Mouse (Mus musculus) gastrocnemius, adult 18-20 months (tissue): Measurements from ENCODE around the gene 1700023F06Rik. TPM values are rescaled to one million over a fixed set of nuclear protein-coding genes. Genes with fewer than 3 reads are reported as not detected.
A peak's percentile ranks its signal among the peaks of the same experiment; 100 is the strongest.

Experiments used
- DNase-seq: peaks from one replicate; pipeline ENCODE4 v3.0.0; 2021; ENCODE audit warnings: low spot score
- total RNA-seq, 2 experiments: library from RNA; stranded (reverse); gene quantifications; 2 replicates each; pipeline ENCODE4 v1.2.3; 2021

Gene 1700023F06Rik
- total RNA-seq, 2 experiments from 2014 or later = not detected

DNA sequence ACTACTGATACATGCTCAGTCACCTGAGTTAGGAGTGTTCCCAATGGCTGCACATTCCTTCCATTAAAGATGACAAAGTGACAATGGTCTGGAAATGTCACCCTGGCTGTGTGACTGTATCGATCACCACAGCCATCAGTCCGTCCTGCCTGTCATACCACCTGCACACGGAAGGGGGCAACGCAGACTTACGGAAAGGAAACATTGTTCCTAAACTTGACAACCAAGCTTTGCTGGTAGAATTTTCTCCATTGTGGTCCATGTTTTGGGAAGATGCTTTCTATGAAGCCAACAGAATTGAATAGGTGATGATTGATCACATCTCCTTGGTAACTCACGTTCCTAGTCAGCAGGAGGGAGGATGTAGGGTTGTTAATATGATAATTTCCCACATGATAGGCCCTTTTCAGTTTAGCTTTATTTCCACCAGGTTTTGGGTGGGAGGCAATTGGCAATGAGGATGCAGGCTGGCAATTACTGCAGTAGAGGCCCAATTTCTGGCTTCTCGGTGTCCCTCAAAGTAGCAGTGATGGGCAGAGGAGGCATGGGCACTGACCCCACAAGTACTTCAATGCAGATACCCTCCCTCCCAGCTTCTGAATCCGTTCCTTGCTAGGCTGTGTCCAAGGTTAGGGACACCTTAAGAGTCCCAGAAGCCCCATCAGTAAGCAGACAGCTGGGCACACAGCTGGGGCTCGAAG lies 39.5 kb downstream of the 1700023F06Rik start:
- DNase-seq = peak; percentile 76

GRCm38 (mm10) chr11:103164391-103164790 lies 44.0 kb downstream of the 1700023F06Rik start:
- no peak for DNase-seq

DNA sequence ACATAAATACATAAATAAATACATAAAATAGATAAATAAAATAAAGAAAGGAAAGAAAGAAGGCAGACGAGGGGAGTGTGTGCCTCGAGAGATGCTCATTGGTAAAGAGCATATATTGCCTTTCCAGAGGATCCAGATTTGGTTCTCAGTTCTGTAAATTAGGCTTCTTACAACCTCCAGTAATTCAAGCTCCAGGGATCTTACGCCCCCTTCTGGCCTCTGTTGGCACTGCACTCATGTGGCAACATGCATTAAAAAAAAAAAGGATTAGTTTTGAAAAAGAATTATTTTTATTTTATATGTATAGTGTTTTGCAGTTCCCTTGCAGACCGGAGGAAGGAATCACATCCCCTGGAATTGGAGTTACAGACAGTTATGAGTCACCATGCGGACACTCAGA lies 46.2 kb downstream of the 1700023F06Rik start:
- DNase-seq = no peak

- DNase-seq = no peak
Observed at GRCm38 (mm10) chr11:103161449-103161848, 46.9 kb downstream of the 1700023F06Rik start.

DNA sequence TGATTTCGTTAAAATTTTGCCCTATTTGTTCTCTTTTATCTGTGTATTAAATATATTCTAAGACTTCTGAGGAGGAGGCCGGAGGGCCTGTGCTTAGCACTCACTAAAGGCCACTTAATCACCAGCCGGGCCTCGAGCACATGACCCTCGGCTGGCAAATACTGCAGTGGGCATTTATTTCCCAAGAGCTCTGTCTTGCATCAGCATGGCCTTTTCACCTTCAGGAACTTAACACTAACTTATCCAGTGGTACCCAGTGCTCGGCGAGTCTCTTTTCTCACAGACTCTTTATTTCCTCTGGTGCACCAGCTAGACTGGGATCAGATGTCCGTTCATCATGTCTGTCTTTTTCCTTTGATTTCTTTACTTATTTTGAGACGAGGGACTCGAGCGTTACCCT lies 47.6 kb downstream of the 1700023F06Rik start:
- DNase-seq = no peak

GRCm38 (mm10) chr11:103158621-103159478 lies 49.5 kb downstream of the 1700023F06Rik start:
- DNase-seq = peak; percentile 97

- DNase-seq = no peak
Observed at GRCm38 (mm10) chr11:103149771-103150170, 58.6 kb downstream of the 1700023F06Rik start.

Other genes starting within 250 kb of the 1700023F06Rik start
- 10 to 100 TPM; 48.5 to 48.7 TPM for gene Nmt1, start 180.4 kb downstream of the 1700023F06Rik start, total RNA-seq
- 10 to 100 TPM; 15.2 to 20.3 TPM for gene Dcakd, start 180.2 kb downstream of the 1700023F06Rik start, total RNA-seq
- 1 to 10 TPM; 6.9 to 9.4 TPM for gene Plcd3, start 106.9 kb downstream of the 1700023F06Rik start, total RNA-seq
- 10 to 100 TPM; 36.1 to 38.9 TPM for gene Acbd4, start 106.9 kb downstream of the 1700023F06Rik start, total RNA-seq
- 10 to 100 TPM; 23.3 to 23.6 TPM for gene Hexim1, start 92.3 kb downstream of the 1700023F06Rik start, total RNA-seq
- gene Hexim2, start 76.1 kb downstream of the 1700023F06Rik start, total RNA-seq = 1 to 10 TPM; 3.3 to 4.4 TPM
- gene Fmnl1, start 37.5 kb downstream of the 1700023F06Rik start, total RNA-seq = 1 to 10 TPM; 5.1 to 8.1 TPM
- gene Spata32, start 9.9 kb upstream of the 1700023F06Rik start, total RNA-seq = not detected
- gene Map3k14, start 58.9 kb upstream of the 1700023F06Rik start, total RNA-seq = 1 to 10 TPM; 3.2 to 4.0 TPM
- gene Arhgap27, start 155.1 kb upstream of the 1700023F06Rik start, total RNA-seq = 1 to 10 TPM; 6.1 to 6.8 TPM
- 10 to 100 TPM; 14.8 to 16.4 TPM for gene Plekhm1, start 204.1 kb upstream of the 1700023F06Rik start, total RNA-seq